Mouse (Mus musculus) lung, embryonic 15.5 days (tissue): ENCODE results near the gene Rasgrp4. TPM values are rescaled to one million over a fixed set of nuclear protein-coding genes. Genes with fewer than 3 reads are reported as not detected.
A peak's percentile ranks its signal among the peaks of the same experiment; 100 is the strongest.

Source experiments
- ATAC-seq: fragments of 200-750 bp; cut with Nextera tagmentation; 2 replicates; pipeline ENCODE4 v1.8.0; 2017; ENCODE audit warnings: moderate number of reproducible peaks, borderline replicate concordance; ENCODE audit not compliant: low FRiP score, low TSS enrichment; ENCODE audit errors: extremely low read depth
- H3K27ac ChIP-seq: fragments of 300-500 bp; sonication (generic); 2 replicates; pipeline ENCODE4 v1.5.1; 2015; ENCODE audit warnings: moderate library complexity, mild to moderate bottlenecking, inconsistent platforms
- H3K27me3 ChIP-seq: fragments of 300-500 bp; sonication (generic); 2 replicates; pipeline ENCODE4 v1.6.1; 2015; ENCODE audit warnings: inconsistent platforms
- H3K36me3 ChIP-seq: fragments of 300-500 bp; sonication (generic); 2 replicates; pipeline ENCODE4 v1.6.1; 2015; ENCODE audit warnings: inconsistent platforms
- H3K4me1 ChIP-seq: fragments of 300-500 bp; sonication (generic); 2 replicates; pipeline ENCODE4 v1.6.1; 2015; ENCODE audit warnings: inconsistent platforms
- H3K4me2 ChIP-seq: fragments of 300-500 bp; sonication (generic); 2 replicates; pipeline ENCODE4 v1.6.1; 2015; ENCODE audit warnings: inconsistent platforms, mild to moderate bottlenecking, moderate library complexity
- H3K4me3 ChIP-seq: fragments of 300-500 bp; sonication (generic); 2 replicates; pipeline ENCODE4 v1.5.1; 2015; ENCODE audit warnings: mild to moderate bottlenecking, inconsistent platforms
- H3K9ac ChIP-seq: fragments of 300-500 bp; sonication (generic); 2 replicates; pipeline ENCODE4 v1.6.1; 2015; ENCODE audit warnings: inconsistent platforms
- H3K9me3 ChIP-seq: fragments of 300-500 bp; sonication (generic); 2 replicates; pipeline ENCODE4 v1.6.1; 2016; ENCODE audit warnings: inconsistent platforms
- WGBS: fragments of 180-500 bp; shearing (Covaris S2); methylation state at CpG from one replicate; pipeline ENCODE4 v1.1.7; 2015; 5-methylcytosine and 5-hydroxymethylcytosine counted together
- polyA plus RNA-seq: library from polyadenylated mRNA; unstranded; fragments of >200 nt; fragmentation: Nextera tagmentation; extraction: Ambion mirVana; gene quantifications from 2 replicates; pipeline ENCODE4 v1.2.1, GENCODE M21; 2015

Rasgrp4 gene
- polyA plus RNA-seq = 1.1 and 1.7 TPM in 2 replicates

- Histone ChIP-seq H3K27ac (no peak within 1 kb of the TSS), H3K4me2 (peak within 1 kb of the TSS; percentile 52), H3K4me3 (peak within 1 kb of the TSS; percentile 23), H3K9ac (no peak within 1 kb of the TSS), H3K36me3 (no peaks in the 10 kb centered on the region), H3K9me3 (no peaks in the 10 kb centered on the region), H3K4me1 (peaks cover 6% of the 10 kb centered on the region; the same call in 1 of the 2 replicates), H3K27me3 (peaks cover 8% of the 10 kb centered on the region; the same call in 1 of the 2 replicates)
- WGBS = 0% methylated on average over 16 of the region's 20 CpGs
- ATAC-seq = 0 out of 2 replicates have a peak, but pooled peaks have one; percentile 23
Observed at GRCm38 (mm10) chr7:29134693-29135386, at the start of gene Rasgrp4. Gene Rasgrp4, plus strand, starts transcription at chr7:29134851.

DNA sequence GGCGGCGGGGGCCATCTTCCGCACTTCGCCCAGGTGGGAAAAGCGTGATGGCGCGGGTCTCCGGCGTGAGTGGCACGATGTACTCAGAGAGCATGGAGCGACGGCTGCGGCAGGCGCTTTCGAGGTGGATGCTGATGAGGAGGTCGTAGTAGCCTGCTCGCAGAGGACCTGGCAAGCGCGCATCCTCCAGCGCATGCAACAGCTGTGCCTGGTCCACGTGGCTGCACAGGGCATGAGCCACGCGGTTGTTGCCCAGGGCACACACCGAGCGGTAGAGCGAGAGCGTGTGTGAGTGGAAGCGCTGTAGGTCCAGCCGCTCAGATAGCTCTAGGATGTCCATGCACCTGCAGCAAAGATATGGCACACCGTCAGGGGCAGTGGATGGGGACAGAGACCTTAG is 48.7 kb upstream of the Rasgrp4 start:
- Histone ChIP-seq H3K27me3 (no peaks in the 10 kb centered on the region), H3K9ac (no peak overlapping the region), H3K27ac (no peak overlapping the region), H3K9me3 (no peaks in the 10 kb centered on the region), H3K4me2 (no peak overlapping the region), H3K4me3 (no peak overlapping the region), H3K36me3 (no peaks in the 10 kb centered on the region), H3K4me1 (no peaks in the 10 kb centered on the region)
- ATAC-seq = 0 out of 2 replicates have a peak, but pooled peaks have one; percentile 52
- 82% methylated on average over 30 of the region's 30 CpGs for WGBS

- H3K27me3 ChIP-seq = no peaks in the 10 kb centered on the region
- H3K4me3 ChIP-seq = no peak overlapping the region
- ATAC-seq = no peak
- no peaks in the 10 kb centered on the region for H3K4me1 ChIP-seq
- no peak overlapping the region for H3K9ac ChIP-seq
- H3K27ac ChIP-seq = no peak overlapping the region
- no peaks in the 10 kb centered on the region for H3K9me3 ChIP-seq
- H3K4me2 ChIP-seq = no peak overlapping the region
- 90% methylated on average over 10 of the region's 10 CpGs for WGBS
- no peaks in the 10 kb centered on the region for H3K36me3 ChIP-seq
Observed at GRCm38 (mm10) chr7:29086902-29087301, 47.7 kb upstream of the Rasgrp4 start.

GRCm38 (mm10) chr7:29088817-29089216 is 45.8 kb upstream of the Rasgrp4 start:
- Histone ChIP-seq H3K4me3 (no peak overlapping the region), H3K4me1 (no peaks in the 10 kb centered on the region), H3K27me3 (no peaks in the 10 kb centered on the region), H3K9ac (no peak overlapping the region), H3K4me2 (no peak overlapping the region), H3K9me3 (no peaks in the 10 kb centered on the region), H3K27ac (no peak overlapping the region), H3K36me3 (no peaks in the 10 kb centered on the region)
- 65% methylated on average over 6 of the region's 6 CpGs for WGBS
- no peak for ATAC-seq

- Histone ChIP-seq H3K4me2 (no peak overlapping the region), H3K9me3 (no peaks in the 10 kb centered on the region), H3K27me3 (no peaks in the 10 kb centered on the region), H3K9ac (no peak overlapping the region), H3K27ac (no peak overlapping the region), H3K36me3 (no peaks in the 10 kb centered on the region), H3K4me3 (no peak overlapping the region), H3K4me1 (no peaks in the 10 kb centered on the region)
- no peak for ATAC-seq
- 87% methylated on average over 16 of the region's 16 CpGs for WGBS
Observed at GRCm38 (mm10) chr7:29097131-29097530, 37.5 kb upstream of the Rasgrp4 start.

GRCm38 (mm10) chr7:29101286-29102017 is 33.2 kb upstream of the Rasgrp4 start:
- H3K27ac ChIP-seq = no peak overlapping the region
- H3K4me2 ChIP-seq = no peak overlapping the region
- H3K4me1 ChIP-seq = no peaks in the 10 kb centered on the region
- no peak overlapping the region for H3K4me3 ChIP-seq
- no peaks in the 10 kb centered on the region for H3K9me3 ChIP-seq
- no peaks in the 10 kb centered on the region for H3K36me3 ChIP-seq
- no peaks in the 10 kb centered on the region for H3K27me3 ChIP-seq
- H3K9ac ChIP-seq = no peak overlapping the region
- no peak for ATAC-seq
- 88% methylated on average over 12 of the region's 12 CpGs for WGBS

DNA sequence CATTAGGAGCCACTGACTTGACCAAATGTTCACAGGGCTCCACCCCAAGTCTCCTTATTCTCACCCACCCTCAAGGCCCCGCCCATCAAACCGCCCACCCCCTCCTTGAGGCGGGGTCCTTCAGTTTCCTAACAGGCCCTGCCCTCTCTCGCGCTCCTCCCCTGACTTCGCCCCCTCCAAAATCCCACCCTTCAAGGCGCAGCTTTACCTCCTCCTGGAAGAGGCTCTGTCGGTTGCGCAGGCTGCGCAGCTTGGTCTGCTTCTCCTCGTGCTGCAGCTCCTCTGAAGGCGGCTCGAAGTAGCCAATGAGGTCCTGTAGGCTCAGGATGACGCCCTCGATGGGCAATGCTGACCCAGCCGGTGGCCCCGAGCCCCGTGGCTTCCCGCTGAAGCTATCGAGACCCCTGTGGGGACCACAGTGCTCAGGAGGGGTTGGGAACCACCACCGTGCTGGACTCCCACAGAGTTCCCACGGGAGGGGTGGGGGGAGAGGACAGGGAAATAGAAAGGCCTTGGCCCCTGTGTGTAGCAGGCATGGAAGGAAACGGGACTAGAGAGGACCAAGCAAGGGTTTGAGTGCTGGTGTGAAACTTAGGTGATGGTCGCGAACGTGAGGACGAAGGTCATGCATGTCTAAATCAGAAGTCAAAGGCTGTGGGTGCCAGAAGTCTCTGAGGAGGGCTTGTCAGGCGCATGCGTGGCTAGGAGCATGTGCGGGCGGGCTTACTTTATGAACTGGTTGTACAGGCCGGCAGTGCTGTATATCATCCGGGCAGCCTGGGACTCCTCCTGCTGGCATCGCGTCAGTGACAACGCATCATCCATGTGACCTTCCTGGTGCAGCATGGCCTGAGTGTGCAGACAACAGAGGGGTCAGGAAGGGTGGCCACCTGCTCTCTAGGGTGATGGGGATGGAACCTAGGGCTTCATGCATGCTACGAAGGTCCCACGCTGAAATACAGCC is 25.4 kb upstream of the Rasgrp4 start:
- peak overlapping the region; percentile 12; the same call in 1 of the 2 replicates for H3K4me3 ChIP-seq
- H3K27ac ChIP-seq = no peak overlapping the region
- ATAC-seq = peak; percentile 61
- H3K4me1 ChIP-seq = no peaks in the 10 kb centered on the region
- H3K36me3 ChIP-seq = no peaks in the 10 kb centered on the region
- WGBS = 25% methylated on average over 38 of the region's 38 CpGs
- H3K4me2 ChIP-seq = peak overlapping the region; percentile 49
- H3K27me3 ChIP-seq = no peaks in the 10 kb centered on the region
- H3K9ac ChIP-seq = 0 out of 2 replicates have a peak overlapping the region, but pooled peaks have one; percentile 10
- no peaks in the 10 kb centered on the region for H3K9me3 ChIP-seq

DNA sequence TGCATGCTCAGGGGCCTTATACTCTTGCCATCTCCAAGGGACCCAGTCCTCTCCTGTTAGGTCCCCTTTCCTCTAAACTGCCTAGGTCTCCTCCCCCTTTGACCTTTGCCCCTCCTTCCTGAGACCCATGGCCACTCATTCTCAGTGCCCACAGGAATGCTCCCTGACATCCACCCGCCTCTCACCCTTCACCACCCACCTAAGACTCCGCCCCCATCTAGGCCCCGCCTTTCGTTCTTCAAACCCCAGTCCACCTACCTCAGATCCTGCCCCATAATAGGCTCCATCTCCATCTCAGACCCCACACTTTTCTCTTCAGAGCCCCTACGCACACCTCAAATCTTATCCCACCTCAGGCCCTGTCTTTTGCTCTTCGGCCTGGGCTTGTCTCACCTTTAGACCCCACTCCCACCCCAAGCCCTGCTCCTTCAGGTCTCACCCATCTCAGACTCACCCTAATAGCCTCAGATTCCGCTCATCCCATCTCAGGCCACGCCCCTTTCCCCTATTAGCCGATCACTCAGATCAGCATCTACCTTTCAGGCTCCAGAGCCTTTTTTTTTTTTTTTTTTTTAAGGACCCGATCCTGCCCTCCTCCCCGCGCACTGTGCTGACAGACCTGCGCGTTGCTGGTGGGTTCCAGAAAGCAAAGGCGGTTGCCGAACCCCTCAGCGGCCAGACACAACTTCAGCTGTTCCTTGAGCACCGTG is 16.4 kb upstream of the Rasgrp4 start:
- Histone ChIP-seq H3K4me1 (no peaks in the 10 kb centered on the region), H3K36me3 (no peaks in the 10 kb centered on the region), H3K9ac (no peak overlapping the region), H3K4me2 (no peak overlapping the region), H3K27ac (no peak overlapping the region), H3K27me3 (no peaks in the 10 kb centered on the region; the same call in 1 of the 2 replicates), H3K4me3 (no peak overlapping the region), H3K9me3 (no peaks in the 10 kb centered on the region)
- 12% methylated on average over 18 of the region's 18 CpGs for WGBS
- no peak for ATAC-seq

DNA sequence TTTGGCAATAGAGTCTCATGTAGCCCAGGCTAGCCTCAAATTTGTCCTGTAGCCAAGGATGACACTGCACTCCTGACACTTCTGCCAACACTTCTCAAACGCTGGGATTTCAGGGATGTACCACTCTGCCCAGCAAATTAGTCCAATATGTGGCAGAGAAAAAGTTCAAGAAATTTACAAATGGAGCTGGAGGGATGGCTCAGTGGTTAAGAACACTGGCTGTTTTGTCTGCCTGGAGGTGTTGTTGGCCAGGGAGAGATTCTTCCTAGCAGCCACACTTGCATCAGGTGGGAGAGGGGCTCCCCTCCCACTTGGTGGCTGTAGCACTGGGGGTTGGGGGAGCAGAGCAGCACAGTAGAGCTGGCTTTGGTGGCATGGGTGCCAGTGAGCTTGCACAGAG is 15.1 kb upstream of the Rasgrp4 start:
- WGBS = 53% methylated on average over 1 of the region's 1 CpGs
- peaks cover 8% of the 10 kb centered on the region for H3K4me1 ChIP-seq
- no peak overlapping the region for H3K27ac ChIP-seq
- no peaks in the 10 kb centered on the region for H3K9me3 ChIP-seq
- H3K4me2 ChIP-seq = no peak overlapping the region
- no peaks in the 10 kb centered on the region for H3K36me3 ChIP-seq
- H3K9ac ChIP-seq = no peak overlapping the region
- no peaks in the 10 kb centered on the region; the same call in 1 of the 2 replicates for H3K27me3 ChIP-seq
- H3K4me3 ChIP-seq = no peak overlapping the region
- no peak for ATAC-seq

DNA sequence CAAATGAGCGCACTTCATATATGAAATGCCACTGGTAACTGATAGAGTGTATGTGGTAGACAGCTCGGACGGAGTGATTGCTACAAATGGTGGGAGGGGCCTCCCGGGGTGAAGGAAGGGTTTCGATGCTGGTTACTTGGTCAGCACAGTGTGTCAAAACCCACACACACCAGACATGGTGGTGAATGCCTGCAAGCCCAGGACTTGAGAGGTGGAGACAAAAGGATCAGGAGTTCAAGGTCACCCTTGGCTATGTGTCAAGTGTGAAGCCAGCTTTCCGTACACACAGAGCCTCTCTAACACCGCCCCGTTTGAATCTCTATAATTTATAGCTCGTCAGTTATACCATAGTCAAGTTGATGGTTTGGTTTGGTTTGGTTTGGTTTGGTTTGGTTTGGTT is 11.8 kb upstream of the Rasgrp4 start:
- no peaks in the 10 kb centered on the region for H3K9me3 ChIP-seq
- H3K27ac ChIP-seq = no peak overlapping the region
- no peak for ATAC-seq
- 82% methylated on average over 9 of the region's 9 CpGs for WGBS
- no peaks in the 10 kb centered on the region; the same call in 1 of the 2 replicates for H3K27me3 ChIP-seq
- no peak overlapping the region for H3K9ac ChIP-seq
- H3K36me3 ChIP-seq = no peaks in the 10 kb centered on the region
- H3K4me1 ChIP-seq = peaks cover 16% of the 10 kb centered on the region
- no peak overlapping the region for H3K4me3 ChIP-seq
- no peak overlapping the region for H3K4me2 ChIP-seq
